Mouse (Mus musculus) lung, adult 18-20 months (tissue): ENCODE data around the gene Cog1.
"Not testable (repeated sequence)": the region's sequence is repeated elsewhere in the genome, so short reads cannot be mapped to it uniquely, and the experiment has no call there.

Source experiments
- DNase-seq, 2 experiments: peaks; one replicate each; pipeline ENCODE4 v3.0.0; 2022; ENCODE audit warnings: mixed read lengths in 2 of 2

Gene Cog1

GRCm38 (mm10) chr11:113632303-113632702 is 16.7 kb upstream of the Cog1 start:
- no peak for DNase-seq

DNA sequence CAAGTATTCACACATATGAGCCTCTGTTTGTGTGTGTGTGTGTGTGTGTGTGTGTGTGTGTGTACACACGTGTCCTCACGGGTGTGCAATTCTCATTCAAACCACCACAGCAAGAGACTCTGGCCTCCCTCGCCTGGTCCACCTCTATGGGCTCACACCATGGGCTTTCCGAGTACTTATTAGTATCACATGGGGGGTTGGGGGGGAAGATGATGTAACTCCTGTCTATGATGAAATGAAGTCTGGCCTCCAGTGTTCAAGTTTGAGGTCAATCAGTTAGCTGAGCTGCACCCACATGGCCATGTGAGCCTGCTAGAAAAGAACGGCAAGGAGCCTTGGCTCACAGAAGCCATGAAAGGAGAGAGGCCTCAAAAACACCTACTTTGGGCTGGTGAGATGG is 15.6 kb upstream of the Cog1 start:
- DNase-seq = no peak

- DNase-seq = no peak
Measured at GRCm38 (mm10) chr11:113634699-113635121, 14.3 kb upstream of the Cog1 start.

DNA sequence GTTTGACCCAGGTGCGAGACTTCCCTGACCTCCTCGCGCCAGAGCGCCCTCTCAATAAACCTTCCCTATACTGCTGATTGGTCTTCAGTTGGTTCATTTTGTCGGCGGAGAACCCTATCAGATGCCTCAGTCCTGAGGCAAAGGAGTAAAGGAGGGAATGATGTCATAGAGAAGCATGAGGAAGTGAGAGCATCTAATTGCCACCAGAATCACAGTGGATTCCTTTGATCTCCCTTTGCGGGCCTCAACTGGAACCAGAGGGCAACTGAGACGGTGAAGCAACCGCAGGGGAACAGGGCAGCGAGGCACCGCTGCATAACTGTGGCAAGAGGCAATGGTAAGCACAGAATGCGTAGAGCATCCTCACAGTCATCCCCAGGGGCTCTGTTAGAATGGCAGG is 10.3 kb upstream of the Cog1 start:
- no peak for DNase-seq

DNA sequence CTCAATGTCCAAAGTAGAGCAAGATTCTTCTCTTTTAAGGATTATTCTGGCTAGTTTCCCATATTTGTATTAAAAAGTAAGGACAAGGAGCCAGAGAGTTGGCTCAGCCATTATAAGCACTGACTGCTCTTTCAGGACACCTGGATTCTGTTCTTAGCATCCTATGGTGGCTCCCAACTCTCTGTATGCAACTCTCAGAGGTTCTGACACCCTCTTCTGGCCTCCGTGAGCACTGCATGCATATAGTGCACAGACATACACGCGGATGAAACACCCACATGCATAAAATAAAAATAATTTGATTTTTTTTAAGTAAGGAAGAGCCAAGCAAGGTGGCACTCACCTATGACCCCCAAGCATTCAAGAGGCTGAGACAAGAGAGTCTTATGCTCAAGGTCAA is 3.8 kb upstream of the Cog1 start:
- no peak for DNase-seq

DNA sequence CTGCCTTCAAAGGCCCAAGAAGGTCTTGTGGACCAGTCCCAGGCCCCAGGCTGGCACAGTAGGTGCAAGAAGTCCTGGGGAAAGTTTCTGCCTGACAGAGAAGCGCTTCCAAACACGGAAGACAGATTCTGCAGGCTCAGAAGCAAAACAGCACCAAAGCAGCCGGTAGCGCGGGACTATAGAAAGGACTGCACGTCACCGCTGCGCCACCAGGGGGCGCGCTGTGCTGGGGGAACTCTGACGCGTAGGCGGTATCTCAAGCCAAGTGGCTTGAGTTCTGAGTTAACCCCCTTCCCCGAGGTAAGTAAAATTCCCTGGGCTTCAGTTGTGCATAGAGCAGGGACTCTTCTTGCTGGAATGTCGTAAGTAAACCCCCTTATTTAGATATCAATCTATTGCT is 817 bp upstream of the Cog1 start:
- DNase-seq = peak; percentile 75 to 82

- peak; percentile 46 to 58 for DNase-seq
Measured at GRCm38 (mm10) chr11:113649353-113650210, 613 bp downstream of the Cog1 start, which contains the start of gene Slc39a11. Gene Slc39a11, minus strand, starts transcription at chr11:113650079.

DNA sequence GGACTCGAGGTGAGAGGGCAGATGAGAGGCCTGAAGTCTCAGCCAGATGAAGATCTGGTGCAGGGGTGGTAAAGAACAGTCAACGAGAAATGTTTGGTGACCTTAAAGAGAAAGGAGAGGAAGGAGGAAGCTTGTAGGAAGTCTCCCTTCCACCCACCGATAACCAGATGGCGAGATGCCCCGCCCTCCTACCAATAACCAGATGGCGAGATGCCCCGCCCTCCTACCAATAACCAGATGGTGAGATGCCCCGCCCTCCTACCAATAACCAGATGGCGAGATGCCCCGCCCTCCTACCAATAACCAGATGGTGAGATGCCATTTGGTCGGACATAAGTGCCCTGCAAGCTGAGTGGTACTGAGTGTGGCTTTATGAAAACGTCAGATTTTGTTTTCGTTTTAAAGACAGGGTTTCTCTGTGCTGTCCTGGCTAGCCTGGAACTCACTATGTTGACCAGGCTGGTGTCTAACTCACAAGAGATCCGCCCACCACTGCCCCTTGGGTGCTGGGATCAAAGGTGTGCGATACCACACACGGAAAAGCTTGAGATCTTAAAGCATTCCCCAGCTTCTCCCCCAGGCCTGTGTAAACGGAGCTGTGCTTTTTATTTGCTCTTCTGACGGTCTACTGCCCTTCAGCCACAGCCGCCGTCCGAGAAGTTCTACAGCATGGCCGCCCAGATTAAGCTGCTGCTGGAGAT is 2.4 kb downstream of the Cog1 start:
- DNase-seq = no peak

- peak in 1 of 2 experiments; percentile 43 for DNase-seq
Measured at GRCm38 (mm10) chr11:113651907-113652273, 2.9 kb downstream of the Cog1 start.

DNA sequence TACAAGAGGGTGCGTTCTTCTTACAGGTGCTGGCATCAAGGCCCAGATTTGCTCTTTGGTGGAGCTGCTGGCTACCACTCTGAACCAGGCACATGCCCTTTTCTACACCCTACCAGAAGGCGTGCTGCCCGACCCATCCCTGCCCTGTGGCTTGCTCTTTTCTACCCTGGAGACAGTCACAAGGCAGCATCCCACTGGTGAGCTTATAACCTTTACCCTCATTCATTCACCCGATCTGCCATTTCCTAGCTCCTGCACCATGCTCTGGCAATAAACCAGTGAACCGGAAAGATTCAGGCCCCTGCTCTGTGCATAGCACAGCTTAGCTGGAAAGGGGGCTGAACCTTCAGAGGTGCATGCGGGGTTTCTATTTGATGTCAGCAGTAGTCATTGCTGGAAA is 3.5 kb downstream of the Cog1 start:
- DNase-seq = no peak

DNA sequence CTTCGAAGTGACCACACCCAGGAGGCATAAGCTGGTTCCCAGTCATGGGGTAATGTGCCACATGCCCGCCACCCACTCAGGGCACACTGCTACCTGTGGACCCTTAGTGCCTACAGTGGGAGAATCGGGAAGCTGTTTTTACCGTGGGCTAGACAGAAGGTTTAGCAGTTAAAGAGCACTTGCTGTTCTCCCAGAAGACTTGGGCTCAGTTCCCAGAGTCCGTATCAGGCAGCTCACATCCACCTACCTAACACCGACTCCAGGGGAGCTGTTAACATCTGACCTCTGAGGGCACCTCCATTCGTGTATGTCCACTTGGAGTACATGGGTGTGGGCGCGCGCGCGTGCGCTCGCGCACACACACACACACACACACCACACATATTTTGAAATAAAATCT is 5.1 kb downstream of the Cog1 start:
- no peak for DNase-seq

DNA sequence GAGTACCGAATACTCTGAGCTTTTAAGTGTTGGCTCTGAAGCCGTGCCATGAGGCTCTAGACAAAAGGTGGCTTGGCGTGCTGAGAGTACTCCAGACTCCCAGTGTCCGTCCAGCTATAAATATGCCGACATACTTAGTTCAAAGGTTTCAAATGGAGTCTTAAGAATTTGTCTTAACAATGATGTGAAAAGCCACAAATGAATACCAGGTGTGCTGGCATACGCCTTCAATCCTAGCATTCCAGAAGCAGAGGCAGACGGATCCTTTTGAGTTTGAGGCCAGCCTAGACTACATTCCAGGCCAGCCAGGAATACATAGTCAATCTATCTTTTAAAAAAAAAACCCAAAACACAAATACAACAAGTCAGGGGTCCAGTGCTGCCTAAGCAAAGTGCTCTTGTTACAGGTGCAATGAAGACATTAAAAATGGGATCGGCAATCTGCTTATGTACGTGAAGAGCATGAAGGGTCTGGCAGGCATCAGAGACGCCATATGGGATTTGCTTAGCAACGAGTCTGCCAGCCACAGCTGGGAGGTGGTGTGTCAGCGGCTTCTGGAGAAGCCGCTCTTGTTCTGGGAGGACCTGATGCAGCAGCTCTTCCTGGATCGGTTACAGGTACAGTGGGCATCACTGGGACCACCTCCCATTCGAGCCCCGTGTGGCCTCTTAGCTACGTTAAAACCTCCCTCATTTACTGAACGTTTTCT is 5.7 kb downstream of the Cog1 start:
- peak; percentile 40 to 46 for DNase-seq

DNA sequence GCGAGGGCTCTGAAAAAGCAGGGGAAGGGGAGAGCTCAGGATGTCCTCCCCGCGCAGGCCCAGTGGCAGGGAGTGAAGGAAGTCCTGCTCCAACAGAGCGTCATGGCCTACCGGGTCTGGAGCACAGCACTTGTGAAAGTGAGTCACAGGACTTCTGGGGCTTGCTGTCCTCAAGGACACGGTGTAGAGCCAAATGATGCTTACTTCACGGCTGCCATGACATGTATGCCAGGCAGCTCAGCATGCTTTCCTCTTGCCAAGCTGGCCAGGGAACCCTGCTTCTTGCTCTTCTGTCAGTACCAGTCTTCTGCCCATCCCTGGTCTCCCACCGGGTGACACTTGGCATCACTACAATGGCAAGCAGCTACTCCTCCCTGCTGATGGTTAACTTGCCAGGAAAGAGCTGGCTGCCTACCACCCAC is 7.6 kb downstream of the Cog1 start:
- DNase-seq = no peak

- DNase-seq = no peak
Measured at GRCm38 (mm10) chr11:113657221-113657620, 8.3 kb downstream of the Cog1 start.

DNA sequence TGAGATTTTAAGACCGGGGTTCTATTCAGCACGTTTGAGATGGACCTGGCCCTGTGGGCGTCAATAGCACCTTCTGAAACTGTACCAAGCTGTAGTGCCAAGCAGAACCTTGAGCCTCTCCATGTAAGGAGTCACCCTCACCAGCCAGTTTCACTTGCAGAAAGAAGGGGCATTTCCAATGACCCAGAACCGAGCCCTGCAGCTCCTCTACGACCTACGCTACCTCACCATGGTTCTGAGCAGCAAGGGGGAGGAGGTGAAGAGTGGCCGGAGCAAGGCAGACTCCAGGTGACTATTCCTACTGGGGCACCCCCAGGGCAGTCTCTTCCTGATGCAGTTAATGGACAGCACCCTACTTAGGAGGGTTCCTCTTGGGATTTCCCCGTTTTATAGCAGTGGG is 9.3 kb downstream of the Cog1 start:
- no peak for DNase-seq

GRCm38 (mm10) chr11:113658763-113659162 is 9.8 kb downstream of the Cog1 start:
- DNase-seq = no peak

DNA sequence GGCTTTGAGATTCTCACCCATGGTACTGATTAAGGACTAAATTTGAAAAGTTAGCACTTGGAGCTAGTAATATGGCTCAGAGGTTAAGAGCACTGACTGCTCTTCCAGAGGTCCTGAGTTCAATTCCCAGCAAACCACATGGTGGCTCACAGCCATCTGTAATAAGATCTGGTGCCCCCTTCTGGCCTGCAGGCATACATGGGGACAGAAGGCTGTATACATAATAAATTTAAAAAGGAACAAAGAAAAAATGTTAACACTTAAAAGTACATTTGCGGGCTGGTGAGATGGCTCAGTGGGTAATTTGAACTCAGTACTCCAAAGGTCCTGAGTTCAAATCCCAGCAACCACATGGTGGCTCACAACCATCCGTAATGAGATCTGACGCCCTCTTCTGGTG is 11.2 kb downstream of the Cog1 start:
- not testable (repeated sequence) for DNase-seq

DNA sequence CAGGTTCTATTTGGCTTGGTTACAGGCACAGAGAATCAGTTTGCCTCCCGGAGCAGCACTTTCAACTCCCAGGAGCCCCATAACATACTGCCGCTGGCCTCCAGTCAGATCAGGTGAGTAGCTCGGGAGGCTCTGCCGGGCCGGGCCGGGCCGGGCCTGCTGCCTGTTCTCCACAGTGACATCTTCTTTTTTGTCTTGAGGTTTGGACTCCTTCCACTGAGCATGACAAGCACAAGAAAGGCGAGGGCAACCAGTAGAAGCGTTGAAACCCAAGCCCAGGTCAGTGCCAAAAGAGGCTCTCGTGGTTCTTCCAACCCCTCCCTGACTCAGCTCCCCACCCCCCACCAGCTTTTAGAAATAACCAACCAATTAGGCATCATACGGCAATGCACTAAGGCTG is 12.0 kb downstream of the Cog1 start:
- no peak for DNase-seq

DNA sequence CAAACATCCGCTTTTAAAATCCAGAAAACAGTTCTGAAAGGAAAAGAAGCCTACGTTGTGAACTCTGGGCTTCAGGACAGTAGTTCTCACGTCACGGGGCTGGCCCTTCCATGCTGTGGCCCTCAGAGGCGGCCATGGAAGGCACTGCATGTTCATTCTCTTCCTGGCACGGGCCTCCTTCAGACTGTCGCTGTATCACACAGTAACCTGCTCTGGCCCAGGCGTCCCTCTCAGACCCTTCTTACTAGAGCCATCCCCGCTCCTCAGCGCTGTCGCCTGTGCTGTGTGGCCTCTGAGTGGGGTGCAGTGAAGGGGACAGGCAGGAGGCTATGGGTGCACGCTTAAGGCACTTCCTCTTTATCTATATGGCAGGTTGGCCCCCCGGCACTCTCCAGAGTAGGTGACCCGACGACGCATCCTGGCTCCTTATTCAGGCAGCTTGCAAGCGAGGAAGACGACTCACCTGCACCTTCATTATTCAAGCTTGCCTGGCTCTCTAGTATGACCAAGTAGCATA is 12.9 kb downstream of the Cog1 start:
- no peak for DNase-seq

GRCm38 (mm10) chr11:113664279-113664678 is 15.3 kb downstream of the Cog1 start:
- no peak for DNase-seq

GRCm38 (mm10) chr11:113666205-113666604 is 17.2 kb downstream of the Cog1 start:
- no peak for DNase-seq

DNA sequence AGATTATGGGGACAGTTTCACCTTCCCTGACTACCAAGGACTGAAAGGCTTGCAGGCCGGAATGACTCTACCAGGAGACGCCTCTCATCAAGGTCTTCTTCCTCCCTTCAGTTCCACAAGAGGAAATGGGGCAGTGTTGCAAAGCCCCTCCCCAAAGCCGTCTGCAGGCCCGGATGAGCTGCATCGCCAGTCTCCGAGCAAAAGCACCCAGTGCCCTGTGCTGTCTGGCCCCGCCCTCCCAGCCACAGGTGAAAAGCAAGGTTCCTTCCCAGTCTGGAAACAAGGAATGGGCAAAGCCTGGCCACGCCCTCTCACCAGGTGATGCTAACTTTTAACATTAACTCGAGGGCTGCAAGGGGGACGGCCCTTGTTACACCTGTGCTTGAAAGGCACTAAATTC is 17.7 kb downstream of the Cog1 start:
- peak; percentile 35 to 46 for DNase-seq

- DNase-seq = no peak
Measured at GRCm38 (mm10) chr11:113667122-113667521, 18.2 kb downstream of the Cog1 start.
